ENCODE assay signal across 8 mouse cellular contexts in genomic region chr5:113179843-113180682, GRCm38 (mm10). TPM values are rescaled to one million over a fixed set of nuclear protein-coding genes. Genes with fewer than 3 reads are reported as not detected.
DNase-seq lines count a peak whose midpoint lies in the region; ATAC-seq and TF ChIP-seq lines count a peak whose summit lies in the region.

No protein-coding gene starts in this region.

- no peak overlapping the region for H3K4me3 ChIP-seq in C2C12 (ENCODE audit: insufficient read depth, poor library complexity, severe bottlenecking)
- peak overlapping the region; percentile 25 for H3K4me3 ChIP-seq in forebrain, embryonic 13.5 days
- peak overlapping the region; percentile 13 for H3K4me3 ChIP-seq in heart, postnatal 0 days (ENCODE audit: low read depth, low read length)
- peak overlapping the region; percentile 40 for H3K4me3 ChIP-seq in liver, embryonic 15.5 days (replicated peaks)
- peak overlapping the region; percentile 18 for H3K4me3 ChIP-seq in neural tube, embryonic 12.5 days
- 0 out of 2 replicates have a peak overlapping the region, but pooled peaks have one; percentile 13 for H3K4me3 ChIP-seq in stomach, postnatal 0 days (ENCODE audit: low read depth, low read length)

- DNase-seq in heart, postnatal 0 days (ENCODE audit: low spot score): peak; percentile 84
- peak; percentile 96 for DNase-seq in kidney, postnatal 4 days
- peak; percentile 86 for DNase-seq in stomach, postnatal 0 days (ENCODE audit: low spot score)

- 2% methylated on average over 30 of the region's 30 CpGs for WGBS in forebrain, embryonic 13.5 days
- WGBS in heart, postnatal 0 days: 3% methylated on average over 29 of the region's 30 CpGs
- 5% methylated on average over 30 of the region's 30 CpGs for WGBS in liver, embryonic 15.5 days (ENCODE audit: insufficient replicate concordance)
- 3% methylated on average over 30 of the region's 30 CpGs for WGBS in neural tube, embryonic 12.5 days
- 5% methylated on average over 28 of the region's 30 CpGs for WGBS in stomach, postnatal 0 days

- H3K27ac ChIP-seq in forebrain, embryonic 13.5 days: peak overlapping the region; percentile 38
- peak overlapping the region; percentile 69 for H3K27ac ChIP-seq in heart, postnatal 0 days (ENCODE audit: low read depth)
- H3K27ac ChIP-seq in liver, embryonic 15.5 days (replicated peaks): peak overlapping the region; percentile 45; the same call in 1 of the 2 replicates
- no peak overlapping the region for H3K27ac ChIP-seq in neural tube, embryonic 12.5 days
- peak overlapping the region; percentile 82 for H3K27ac ChIP-seq in stomach, postnatal 0 days (replicated peaks)

- no peaks in the 10 kb centered on the region for H3K79me2 ChIP-seq in C2C12 (ENCODE audit: control insufficient read depth, insufficient read depth)

- H3K4me1 ChIP-seq in forebrain, embryonic 13.5 days: peaks cover 13% of the 10 kb centered on the region
- 0 out of 2 replicates have a peak, but pooled peaks cover 4% of the 10 kb centered on the region for H3K4me1 ChIP-seq in heart, postnatal 0 days (ENCODE audit: control insufficient read depth, insufficient read depth)
- H3K4me1 ChIP-seq in liver, embryonic 15.5 days (replicated peaks): peaks cover 23% of the 10 kb centered on the region
- peaks cover 9% of the 10 kb centered on the region for H3K4me1 ChIP-seq in neural tube, embryonic 12.5 days
- H3K4me1 ChIP-seq in stomach, postnatal 0 days (replicated peaks; ENCODE audit: control insufficient read depth, insufficient read depth): no peaks in the 10 kb centered on the region

- H3K9ac ChIP-seq in forebrain, embryonic 13.5 days: peak overlapping the region; percentile 50; the same call in 1 of the 2 replicates
- no peak overlapping the region for H3K9ac ChIP-seq in heart, postnatal 0 days (replicated peaks; ENCODE audit: low read depth, low read length)
- no peak overlapping the region for H3K9ac ChIP-seq in liver, embryonic 15.5 days
- H3K9ac ChIP-seq in neural tube, embryonic 12.5 days: peak overlapping the region; percentile 51
- H3K9ac ChIP-seq in stomach, postnatal 0 days (ENCODE audit: low read length): 0 out of 2 replicates have a peak overlapping the region, but pooled peaks have one; percentile 52

- peak; percentile 70 for TF ChIP-seq CTCF in C2C12 (IDR thresholded peaks at IDR 0.05; ENCODE audit: control insufficient read depth, insufficient read depth, insufficient read length)
- TF ChIP-seq CTCF in heart, postnatal 0 days (IDR thresholded peaks at IDR 0.05; ENCODE audit: low read depth): peak; percentile 87
- TF ChIP-seq CTCF in stomach, postnatal 0 days (IDR thresholded peaks at IDR 0.05; ENCODE audit: low read depth): peak; percentile 97

- peaks cover 4% of the 10 kb centered on the region; the same call in 1 of the 2 replicates for H3K9me3 ChIP-seq in forebrain, embryonic 13.5 days (replicated peaks)
- no peaks in the 10 kb centered on the region for H3K9me3 ChIP-seq in heart, postnatal 0 days (replicated peaks; ENCODE audit: control insufficient read depth, low read length)
- H3K9me3 ChIP-seq in liver, embryonic 15.5 days (replicated peaks): no peaks in the 10 kb centered on the region
- H3K9me3 ChIP-seq in neural tube, embryonic 12.5 days: no peaks in the 10 kb centered on the region
- H3K9me3 ChIP-seq in stomach, postnatal 0 days (ENCODE audit: control insufficient read depth, low read length): no peaks in the 10 kb centered on the region

- H3K36me3 ChIP-seq in C2C12 (ENCODE audit: control insufficient read depth, insufficient read depth): peaks cover 4% of the 10 kb centered on the region
- H3K36me3 ChIP-seq in forebrain, embryonic 13.5 days (ENCODE audit: poor library complexity, severe bottlenecking): no peaks in the 10 kb centered on the region
- no peaks in the 10 kb centered on the region for H3K36me3 ChIP-seq in heart, postnatal 0 days (replicated peaks; ENCODE audit: control insufficient read depth, insufficient read depth, low read length)
- no peaks in the 10 kb centered on the region for H3K36me3 ChIP-seq in liver, embryonic 15.5 days (replicated peaks)
- no peaks in the 10 kb centered on the region for H3K36me3 ChIP-seq in neural tube, embryonic 12.5 days
- 0 out of 2 replicates have a peak, but pooled peaks cover 2% of the 10 kb centered on the region for H3K36me3 ChIP-seq in stomach, postnatal 0 days (ENCODE audit: control insufficient read depth, insufficient read depth, low read length)

- no peaks in the 10 kb centered on the region for H3K27me3 ChIP-seq in C2C12 (ENCODE audit: control insufficient read depth, insufficient read depth, insufficient read length)
- no peaks in the 10 kb centered on the region for H3K27me3 ChIP-seq in forebrain, embryonic 13.5 days
- 0 out of 2 replicates have a peak, but pooled peaks cover 5% of the 10 kb centered on the region for H3K27me3 ChIP-seq in heart, postnatal 0 days (ENCODE audit: control insufficient read depth, insufficient read depth, low read length)
- H3K27me3 ChIP-seq in liver, embryonic 15.5 days: no peaks in the 10 kb centered on the region
- no peaks in the 10 kb centered on the region for H3K27me3 ChIP-seq in neural tube, embryonic 12.5 days (replicated peaks)
- H3K27me3 ChIP-seq in stomach, postnatal 0 days (ENCODE audit: control insufficient read depth, insufficient read depth, low read length): no peaks in the 10 kb centered on the region

- no peak overlapping the region for H3ac ChIP-seq in C2C12 (ENCODE audit: control insufficient read depth, insufficient read length, low read depth)

- peak; percentile 52; the same call in 1 of the 2 replicates for ATAC-seq in cerebellum, adult (ENCODE audit: insufficient number of reproducible peaks, low FRiP score, low TSS enrichment)
- peak; percentile 74 for ATAC-seq in forebrain, embryonic 13.5 days
- ATAC-seq in heart, postnatal 0 days (ENCODE audit: insufficient read depth, low read depth): peak; percentile 81
- ATAC-seq in liver, embryonic 15.5 days (ENCODE audit: insufficient read depth): peak; percentile 64
- ATAC-seq in neural tube, embryonic 12.5 days (ENCODE audit: low FRiP score, low read depth): peak; percentile 61
- ATAC-seq in stomach, postnatal 0 days (ENCODE audit: low FRiP score, low TSS enrichment): peak; percentile 80

- TF ChIP-seq EP300 in heart, postnatal 0 days (IDR thresholded peaks at IDR 0.05; ENCODE audit: low read depth): 0 out of 2 replicates have a peak, but pooled peaks have one; percentile 18
- TF ChIP-seq EP300 in stomach, postnatal 0 days (optimal IDR thresholded peaks at IDR 0.05): no peak

- no peaks in the 10 kb centered on the region for H3K79me3 ChIP-seq in C2C12 (ENCODE audit: low read depth)

- peak overlapping the region; percentile 57 for H3K4me2 ChIP-seq in forebrain, embryonic 13.5 days
- H3K4me2 ChIP-seq in heart, postnatal 0 days (ENCODE audit: low read depth, low read length): peak overlapping the region; percentile 47
- H3K4me2 ChIP-seq in liver, embryonic 15.5 days: peak overlapping the region; percentile 58
- peak overlapping the region; percentile 58 for H3K4me2 ChIP-seq in neural tube, embryonic 12.5 days (replicated peaks)
- H3K4me2 ChIP-seq in stomach, postnatal 0 days (replicated peaks; ENCODE audit: low read depth): peak overlapping the region; percentile 44

TF ChIP-seq in C2C12, 6 proteins besides CTCF, POLR2A, EP300 and RAD21:
- TF ChIP-seq USF1 (IDR thresholded peaks at IDR 0.05; ENCODE audit: low read depth) (no peak), CEBPB (IDR thresholded peaks at IDR 0.05; ENCODE audit: low read depth) (no peak), MAX (IDR thresholded peaks at IDR 0.05) (no peak), MYOD1 (IDR thresholded peaks at IDR 0.05; ENCODE audit: control insufficient read depth, insufficient read length, low read depth) (no peak), MYOG (IDR thresholded peaks at IDR 0.05; ENCODE audit: control insufficient read depth, extremely low read depth, insufficient read length) (no peak), FOSL1 (IDR thresholded peaks at IDR 0.05; ENCODE audit: insufficient read depth, low read length, poor library complexity, severe bottlenecking) (no peak)

RNA-seq across cellular contexts. Expression of gene 2900026A02Rik, which starts 41.0 kb away (rescaled TPM):
- polyA plus RNA-seq in C2C12 (2012; fragmentation: generic; extraction: Trizol): 8.4 TPM
- polyA plus RNA-seq in forebrain, embryonic 13.5 days (2015; fragmentation: Nextera tagmentation; extraction: Ambion mirVana): 4.3 and 5.1 TPM in 2 replicates
- total RNA-seq in heart, postnatal 0 days (2014; rRNA removed; ENCODE audit: low replicate concordance): 17.0 and 18.9 TPM in 2 replicates
- polyA plus RNA-seq in heart, postnatal 0 days (2015; fragmentation: Nextera tagmentation; extraction: Ambion mirVana): 8.1 and 10.2 TPM in 2 replicates
- 2.0 and 2.8 TPM in 2 replicates for polyA plus RNA-seq in liver, embryonic 15.5 days (2015; fragmentation: Nextera tagmentation; extraction: Ambion mirVana)
- polyA plus RNA-seq in neural tube, embryonic 12.5 days (2016; fragmentation: Nextera tagmentation; extraction: Ambion mirVana): 2.6 and 3.0 TPM in 2 replicates
- polyA plus RNA-seq in stomach, postnatal 0 days (2015; fragmentation: Nextera tagmentation; extraction: Ambion mirVana): 5.3 and 6.2 TPM in 2 replicates

RNA-seq across cellular contexts. Expression of gene Tmem211, which starts 46.6 kb away (rescaled TPM):
- polyA plus RNA-seq in C2C12 (2012; fragmentation: generic; extraction: Trizol): not detected
- not detected in 2 replicates for polyA plus RNA-seq in forebrain, embryonic 13.5 days (2015; fragmentation: Nextera tagmentation; extraction: Ambion mirVana)
- total RNA-seq in heart, postnatal 0 days (2014; rRNA removed; ENCODE audit: low replicate concordance): not detected in 2 replicates
- not detected in 2 replicates for polyA plus RNA-seq in heart, postnatal 0 days (2015; fragmentation: Nextera tagmentation; extraction: Ambion mirVana)
- polyA plus RNA-seq in liver, embryonic 15.5 days (2015; fragmentation: Nextera tagmentation; extraction: Ambion mirVana): not detected in 2 replicates
- polyA plus RNA-seq in neural tube, embryonic 12.5 days (2016; fragmentation: Nextera tagmentation; extraction: Ambion mirVana): not detected in 2 replicates
- polyA plus RNA-seq in stomach, postnatal 0 days (2015; fragmentation: Nextera tagmentation; extraction: Ambion mirVana): 0.46 and 0.59 TPM in 2 replicates

Comparison
In these comparisons a context has a peak if more than half of its experiments do, and no peak if none do; other contexts are left out.
1. H3K9ac ChIP-seq: peak in forebrain, embryonic 13.5 days (single experiment), neural tube, embryonic 12.5 days (single experiment) and stomach, postnatal 0 days (single experiment); none in heart, postnatal 0 days (single experiment) and liver, embryonic 15.5 days (single experiment).
2. Peak in every context shown above with its lines, with median percentiles within 50 percentile points of each other: CTCF ChIP-seq, ATAC-seq, H3K4me2 ChIP-seq and DNase-seq.